Mouse (Mus musculus) left cerebral cortex, postnatal 14 days (tissue): ENCODE data around the gene Miip. TPM values are rescaled to one million over a fixed set of nuclear protein-coding genes. Genes with fewer than 3 reads are reported as not detected.

ENCODE experiments used
- total RNA-seq, 2 experiments: library from RNA; stranded (reverse); gene quantifications; 2 replicates each; pipeline ENCODE4 v1.2.3; 2021

Gene Miip
- total RNA-seq, 2 experiments from 2014 or later: 17.5 to 19.7 TPM

Other genes with a start within 250 kb of the Miip start
- gene Zfp979, start 226.3 kb downstream of the Miip start, total RNA-seq: under 1 TPM; 0.31 to 0.78 TPM
- not detected for gene Zfp534, start 166.3 kb downstream of the Miip start, total RNA-seq
- 1 to 10 TPM; 2.2 to 2.6 TPM for gene Zfp984, start 59.0 kb downstream of the Miip start, total RNA-seq
- 10 to 100 TPM; 17.1 to 20.4 TPM for gene Zfp933, start 20.4 kb downstream of the Miip start, total RNA-seq
- 1 to 10 TPM; 7.9 to 8.0 TPM for gene Fv1, start 163 bp upstream of the Miip start, total RNA-seq
- gene Mfn2, start 35.9 kb upstream of the Miip start, total RNA-seq: 100 to 1,000 TPM; 184 TPM
- gene Plod1, start 68.0 kb upstream of the Miip start, total RNA-seq: 10 to 100 TPM; 20.3 to 21.8 TPM
- gene 2510039O18Rik, start 72.1 kb upstream of the Miip start, total RNA-seq: 10 to 100 TPM; 26.8 to 30.6 TPM
- gene Nppb, start 117.0 kb upstream of the Miip start, total RNA-seq: not detected
- gene Nppa, start 131.9 kb upstream of the Miip start, total RNA-seq: 1 to 10 TPM in 1 of 2 experiments, under 1 TPM in 1; 0.53 to 1.3 TPM
- gene Clcn6, start 170.0 kb upstream of the Miip start, total RNA-seq: 10 to 100 TPM; 60.1 to 61.1 TPM
- 10 to 100 TPM; 24.9 to 28.3 TPM for gene Mthfr, start 170.3 kb upstream of the Miip start, total RNA-seq
- 1 to 10 TPM; 5.8 to 8.1 TPM for gene Agtrap, start 219.2 kb upstream of the Miip start, total RNA-seq